Mouse (Mus musculus) left cerebral cortex, postnatal 14 days (tissue): Measurements from ENCODE around the gene Txk. TPM values are rescaled to one million over a fixed set of nuclear protein-coding genes. Genes with fewer than 3 reads are reported as not detected.

Experiments used
- DNase-seq, 2 experiments: peaks; one replicate each; pipeline ENCODE4 v3.0.0; 2021 to 2022; ENCODE audit warnings: low spot score in 2 of 2, mixed read lengths in 1 of 2
- intact Hi-C: fragments of 180-260 bp; cut with DNase I; formaldehyde crosslinking; loops from one replicate; pipeline ENCODE4 v1.15.1; 2025
- total RNA-seq, 2 experiments: library from RNA; stranded (reverse); gene quantifications; 2 replicates each; pipeline ENCODE4 v1.2.3; 2021

Gene Txk
- total RNA-seq, 2 experiments from 2014 or later, result 0.24 to 0.27 TPM

GRCm38 (mm10) chr5:72702202-72702601 lies 50.4 kb downstream of the Txk start:
- intact Hi-C loops, result no loop called here
- no peak for DNase-seq

GRCm38 (mm10) chr5:72699500-72699818 lies 53.1 kb downstream of the Txk start:
- DNase-seq, result no peak
- intact Hi-C loops, result no loop called here

DNA sequence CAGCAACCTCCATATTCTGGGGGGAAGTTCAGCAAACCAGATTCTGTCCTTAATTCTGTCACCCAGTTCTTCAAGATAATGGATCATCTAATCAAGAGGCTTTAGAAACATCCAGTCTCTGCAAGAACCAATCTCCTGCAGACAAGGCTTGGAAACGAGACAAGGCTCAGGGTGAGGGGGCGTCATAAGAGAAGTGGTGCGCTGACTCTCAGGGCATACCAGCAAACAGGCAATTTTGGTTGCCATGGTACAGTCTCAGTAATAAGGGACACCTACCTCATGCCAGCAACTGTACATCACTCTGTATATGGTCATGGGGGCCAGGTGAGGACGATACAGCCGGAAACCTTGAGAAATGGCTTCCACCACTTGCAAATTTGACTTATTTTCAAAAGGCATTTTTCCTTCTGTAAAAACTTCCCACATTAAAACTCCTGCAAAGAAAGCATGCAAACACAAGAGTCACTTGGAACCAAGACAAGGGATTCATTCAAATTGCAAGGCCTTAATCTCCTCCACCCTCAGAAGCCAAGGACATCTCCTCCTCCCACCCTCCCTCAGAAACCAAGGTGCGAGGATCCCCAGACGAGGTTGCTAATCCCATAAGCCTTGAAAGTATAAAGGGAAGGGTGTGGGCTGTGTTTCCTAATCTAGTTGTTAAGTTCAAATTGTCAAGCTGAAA lies 53.6 kb downstream of the Txk start:
- intact Hi-C loops, result no loop called here
- peak in 1 of 2 experiments; percentile 20 for DNase-seq

GRCm38 (mm10) chr5:72698343-72698742 lies 54.2 kb downstream of the Txk start:
- intact Hi-C loops, result no loop called here
- peak in 1 of 2 experiments; percentile 2 for DNase-seq

GRCm38 (mm10) chr5:72696491-72696890 lies 56.1 kb downstream of the Txk start:
- intact Hi-C loops, result no loop called here
- DNase-seq, result peak; percentile 50

DNA sequence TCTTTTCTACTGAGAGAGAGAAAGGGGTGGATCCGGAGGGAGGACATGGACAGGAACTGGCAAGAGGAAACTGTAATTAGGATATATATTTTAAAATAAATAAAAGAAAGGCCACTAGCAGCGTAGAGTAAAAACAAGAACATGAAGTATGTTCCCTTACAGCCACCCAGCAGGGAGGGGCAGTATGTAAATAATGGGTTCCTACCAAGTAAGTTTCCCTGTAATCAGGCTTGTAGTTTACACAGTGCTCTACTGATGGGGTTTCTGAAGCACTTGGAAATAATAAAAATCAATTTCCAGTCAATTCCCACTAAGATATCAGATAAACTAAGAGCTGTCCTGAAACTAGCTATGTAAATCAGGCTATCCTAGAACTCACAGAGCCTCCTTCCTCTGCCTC lies 57.9 kb downstream of the Txk start:
- no peak for DNase-seq
- intact Hi-C loops, result no loop called here

DNA sequence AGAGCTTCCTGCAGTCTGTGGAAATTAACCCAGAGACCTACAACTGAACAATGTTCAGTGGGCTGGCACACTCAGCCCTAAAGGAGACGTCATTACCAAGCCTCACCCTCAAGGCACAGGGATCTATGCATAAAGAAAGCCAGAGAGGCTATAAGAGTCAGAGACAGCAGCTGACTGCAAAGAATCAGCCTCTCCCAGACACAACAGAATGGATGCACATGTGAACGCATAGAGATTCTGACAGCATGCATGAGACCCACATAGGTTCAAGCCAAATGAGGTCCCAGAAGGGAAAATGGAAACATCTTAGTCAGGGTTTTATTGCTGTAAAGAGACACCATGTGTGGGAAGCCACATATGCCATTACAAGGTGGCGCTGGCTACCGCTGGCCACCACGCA lies 62.1 kb downstream of the Txk start:
- intact Hi-C loops, result no loop called here
- DNase-seq, result no peak

DNA sequence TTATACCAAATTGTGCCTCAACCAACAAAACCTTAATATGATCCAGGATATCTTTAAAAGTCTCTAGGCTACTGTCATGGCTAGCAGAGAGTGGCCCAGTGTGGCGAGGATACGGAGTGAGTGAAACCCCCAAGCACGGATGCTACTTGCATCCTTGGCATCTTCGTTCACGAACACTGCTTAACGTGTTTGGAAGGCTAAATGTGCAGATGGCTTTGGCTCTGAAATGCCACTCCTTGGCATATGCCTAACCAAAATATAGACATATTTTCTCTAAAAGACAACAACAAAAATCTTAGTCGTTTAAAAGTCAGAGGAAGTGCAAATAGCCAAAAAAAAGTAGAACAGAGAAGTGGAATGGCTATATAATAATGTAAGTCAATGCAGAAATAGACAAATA lies 63.0 kb downstream of the Txk start:
- intact Hi-C loops, result no loop called here
- no peak for DNase-seq

GRCm38 (mm10) chr5:72681451-72681850 lies 71.1 kb downstream of the Txk start:
- intact Hi-C loops, result no loop called here
- no peak for DNase-seq

GRCm38 (mm10) chr5:72674994-72675542 lies 77.5 kb downstream of the Txk start:
- no peak for DNase-seq
- intact Hi-C loops, result no loop called here

- no peak for DNase-seq
- intact Hi-C loops, result no loop called here
Measured at GRCm38 (mm10) chr5:72671017-72671699, 81.4 kb downstream of the Txk start.

GRCm38 (mm10) chr5:72668351-72668750 lies 84.2 kb downstream of the Txk start:
- DNase-seq, result no peak
- intact Hi-C loops, result loop anchor here (5.0 kb wide), 1 partner anchor 39 kb away; no protein-coding TSS in a partner anchor

GRCm38 (mm10) chr5:72666428-72666827 lies 86.1 kb downstream of the Txk start:
- DNase-seq, result no peak
- intact Hi-C loops, result loop anchor here (5.0 kb wide), 1 partner anchor 41 kb away; no protein-coding TSS in a partner anchor

GRCm38 (mm10) chr5:72665281-72665680 lies 87.3 kb downstream of the Txk start:
- peak; percentile 34 to 64 for DNase-seq
- intact Hi-C loops, result loop anchor here (5.0 kb wide), 1 partner anchor 42 kb away; no protein-coding TSS in a partner anchor

GRCm38 (mm10) chr5:72664854-72665253 lies 87.7 kb downstream of the Txk start:
- intact Hi-C loops, result loop anchor here (5.0 kb wide), 1 partner anchor 42 kb away; no protein-coding TSS in a partner anchor
- no peak for DNase-seq

DNA sequence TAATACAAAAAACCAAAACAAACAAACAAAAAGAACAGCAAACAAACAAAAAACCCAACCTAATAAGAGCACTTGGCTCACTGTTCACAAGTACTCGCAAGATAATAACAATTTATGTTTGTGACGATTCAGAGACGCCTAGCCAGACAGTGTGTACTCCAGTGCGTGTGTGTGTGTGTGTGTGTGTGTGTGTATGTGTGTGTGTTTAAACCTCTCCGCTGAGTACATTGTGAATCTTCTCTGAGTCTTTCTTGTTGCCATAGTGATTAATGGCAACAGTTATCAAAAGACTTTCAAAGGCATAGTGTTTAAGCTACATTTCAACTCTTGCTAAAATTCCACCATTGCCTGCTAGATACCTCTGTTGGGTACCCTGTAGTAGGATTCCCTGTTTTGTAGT lies 88.5 kb downstream of the Txk start:
- intact Hi-C loops, result no loop called here

GRCm38 (mm10) chr5:72661051-72661781 lies 91.4 kb downstream of the Txk start:
- intact Hi-C loops, result no loop called here
- DNase-seq, result no peak

More for the DNA sequence above, 88.5 kb downstream of the Txk start:
- DNase-seq, result peak in 1 of 2 experiments; percentile 25

GRCm38 (mm10) chr5:72658375-72658774 lies 94.2 kb downstream of the Txk start:
- intact Hi-C loops, result no loop called here
- no peak for DNase-seq

- no peak for DNase-seq
- intact Hi-C loops, result no loop called here
Measured at GRCm38 (mm10) chr5:72656270-72656791, 96.2 kb downstream of the Txk start.
